Mouse (Mus musculus) lung, adult 2 months (tissue): ENCODE results near the gene Zfp609.

ENCODE experiments used
- CTCF ChIP-seq: fragments of 200-500 bp; IDR thresholded peaks from 2 replicates; pipeline ENCODE4 v1.5.1; 2011; ENCODE audit warnings: mild to moderate bottlenecking, low read length, control low read depth; ENCODE audit not compliant: insufficient read depth
- POLR2A ChIP-seq: fragments of 200-500 bp; IDR thresholded peaks from 2 replicates; pipeline ENCODE4 v1.6.1; 2011; ENCODE audit warnings: low read depth, mild to moderate bottlenecking, control low read depth, low read length, borderline replicate concordance; ENCODE audit errors: extremely low read depth

- TF ChIP-seq CTCF (no peak), POLR2A (no peak)
Observed at GRCm38 (mm10) chr9:65795651-65796050, 31.7 kb downstream of the Zfp609 start.
